Mouse (Mus musculus) embryonic stem cell, embryonic (primary cell): ENCODE measurements around the gene Smim4.

ENCODE experiments used
- CTCF ChIA-PET, 4 experiments: fragments of 300-600 bp in 2 of 4; fragments of 350-600 bp in 2 of 4; sonication (Branson Sonifier 250); formaldehyde crosslinking; loops; one replicate each; lab custom pipeline; 2022; ENCODE audit warnings: inconsistent platforms in 2 of 4; lab: Charles Lee
- POLR2A ChIA-PET, 4 experiments: fragments of 300-600 bp in 2 of 4; fragments of 350-600 bp in 2 of 4; sonication (Branson Sonifier 250); formaldehyde crosslinking; loops; one replicate each; lab custom pipeline; 2022; ENCODE audit warnings: antibody characterized with exemption in 4 of 4, inconsistent platforms in 1 of 4; lab: Charles Lee

Smim4 gene

DNA sequence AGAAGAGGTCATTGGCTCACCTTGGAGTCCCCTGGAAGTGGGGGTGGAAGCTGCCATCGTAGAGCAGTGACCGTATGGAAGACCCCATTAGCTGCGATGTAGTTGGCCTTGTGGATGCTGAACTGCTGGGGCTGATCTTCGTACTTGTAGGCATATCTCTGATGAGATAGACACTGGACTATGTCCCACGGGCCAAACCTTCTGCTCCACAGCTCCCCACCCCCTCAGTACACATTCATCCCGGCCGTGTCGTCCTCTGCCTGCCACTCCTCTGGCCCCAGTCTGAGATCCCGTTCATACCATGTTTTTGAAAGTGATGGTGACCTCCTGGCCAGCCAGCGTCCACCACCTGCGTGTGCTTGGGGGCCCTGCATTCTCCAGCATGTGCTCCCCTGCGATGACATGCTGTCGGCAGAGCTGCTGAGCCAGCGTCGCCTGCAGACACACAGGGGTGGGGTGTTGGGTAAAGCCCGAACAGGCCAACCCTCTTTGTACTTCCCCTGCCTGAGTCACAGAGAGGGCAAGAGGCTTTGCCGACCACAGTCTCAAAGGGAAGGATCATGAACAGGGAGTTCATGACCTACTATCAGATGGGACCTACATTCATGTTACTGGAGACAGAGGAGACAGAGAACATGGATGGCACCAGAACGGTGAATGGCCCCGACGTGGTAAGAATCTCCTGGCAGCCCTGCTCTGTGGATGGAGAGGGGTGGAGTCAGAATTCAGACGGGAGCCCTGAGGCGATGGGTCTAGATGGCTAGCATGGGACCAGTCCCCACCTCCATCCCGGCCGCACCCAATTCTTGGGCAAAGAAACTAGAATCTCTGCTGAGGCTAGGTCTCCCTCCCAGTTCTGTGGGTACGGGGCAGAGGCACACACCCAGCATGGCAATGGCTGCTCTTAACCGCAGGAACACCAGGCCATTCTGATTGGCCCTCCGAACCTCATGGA is 31.7 kb upstream of the Smim4 start:
- ChIA-PET POLR2A (interaction anchor here in 1 of 4 experiments (1.3 kb wide), 1 partner anchor 40 kb away, joined by 4 read pairs; no protein-coding TSS in a partner anchor), CTCF (no interaction called here)

GRCm38 (mm10) chr14:31145694-31146093 is 16.9 kb upstream of the Smim4 start:
- POLR2A ChIA-PET: interaction anchor here in 2 of 4 experiments (0.6 to 1.8 kb wide), 7 partner anchors 9 to 26 kb away, joined by 3 to 8 read pairs (median 3); partner anchors contain the start of genes Smim4 (in 1 of the 2) and Stab1 (in 1 of the 2)
- CTCF ChIA-PET: no interaction called here

- POLR2A ChIA-PET: interaction anchor here in 2 of 4 experiments (0.6 to 3.2 kb wide), 5 partner anchors 8 to 426 kb away, joined by 3 to 14 read pairs (median 3); partner anchors contain the start of gene Smim4 (in 1 of the 2)
These were observed 12.3 kb upstream of the Smim4 start for GRCm38 (mm10) chr14:31141011-31141410.

DNA sequence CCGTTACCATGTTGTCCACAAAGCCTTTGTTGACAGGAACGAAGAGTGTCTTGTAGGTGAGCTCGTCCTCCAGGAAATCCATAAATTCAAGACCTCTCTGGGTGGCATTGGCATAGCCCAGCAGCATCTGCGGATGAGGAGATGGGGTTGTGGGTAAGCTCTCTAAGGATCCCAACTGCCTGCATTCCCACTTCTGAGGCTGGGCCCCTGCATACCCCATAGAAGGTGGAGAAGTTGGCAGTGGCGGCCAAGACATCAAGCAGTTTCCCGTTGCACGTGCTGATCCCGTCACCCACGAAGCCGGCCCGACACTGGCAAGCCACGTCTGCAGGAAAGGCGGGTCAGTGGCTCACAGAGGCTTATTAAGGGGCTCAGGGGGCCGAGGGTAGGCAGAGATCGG is 11.4 kb upstream of the Smim4 start:
- CTCF ChIA-PET: interaction anchor here in 1 of 4 experiments (1.2 kb wide), 1 partner anchor 11 kb away, joined by 4 read pairs; the partner anchor contains the start of gene Smim4
- POLR2A ChIA-PET: interaction anchor here in 2 of 4 experiments (0.9 to 3.2 kb wide), 4 partner anchors 9 to 22 kb away, joined by 3 to 14 read pairs (median 5); partner anchors contain the start of gene Smim4 (in 1 of the 2)

More at GRCm38 (mm10) chr14:31141011-31141410, 12.3 kb upstream of the Smim4 start:
- CTCF ChIA-PET: no interaction called here

GRCm38 (mm10) chr14:31139666-31140065 is 10.9 kb upstream of the Smim4 start:
- POLR2A ChIA-PET: interaction anchor here in 2 of 4 experiments (0.6 to 3.2 kb wide), 9 partner anchors 9 to 116 kb away, joined by 3 to 14 read pairs (median 4); partner anchors contain the start of gene Smim4 (in 1 of the 2)
- CTCF ChIA-PET: interaction anchor here in 2 of 4 experiments (0.7 to 1.2 kb wide), 2 partner anchors 11 to 148 kb away, joined by 3 to 4 read pairs; partner anchors contain the start of gene Smim4 (in 1 of the 2)

DNA sequence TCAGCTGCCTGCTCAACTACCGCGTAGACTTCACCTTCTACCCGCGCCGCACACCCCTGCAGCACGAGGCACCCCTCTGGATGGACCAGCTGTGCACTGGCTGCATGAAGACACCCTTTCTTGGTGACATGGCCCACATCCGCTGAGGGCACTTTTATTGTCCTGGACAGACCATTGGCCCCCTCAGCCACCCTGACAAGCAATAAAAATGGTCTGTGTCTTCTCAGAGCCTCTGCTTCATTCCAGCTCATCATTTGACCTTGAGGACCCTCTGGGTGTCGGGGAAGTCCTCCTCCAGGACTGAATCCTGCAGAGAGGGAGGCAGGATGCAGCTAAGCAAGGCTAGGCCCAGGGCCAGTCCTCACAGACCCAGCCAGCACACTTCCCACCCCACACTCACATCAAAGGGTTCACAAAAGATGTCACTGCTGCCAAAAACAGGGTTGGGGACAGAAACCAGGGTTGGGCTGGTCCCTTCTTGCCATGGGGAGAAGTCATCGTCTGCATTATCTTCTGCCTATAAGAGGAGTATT is 10.2 kb upstream of the Smim4 start:
- ChIA-PET POLR2A (interaction anchor here in 3 of 4 experiments (0.6 to 3.2 kb wide), 10 partner anchors 10 to 116 kb away, joined by 3 to 14 read pairs (median 4); partner anchors contain the start of gene Smim4 (in 1 of the 3)), CTCF (interaction anchor here in 2 of 4 experiments (0.6 kb wide), 2 partner anchors 122 to 323 kb away, joined by 3 to 6 read pairs; no protein-coding TSS in a partner anchor)

GRCm38 (mm10) chr14:31138219-31138896 is 9.6 kb upstream of the Smim4 start:
- POLR2A ChIA-PET: interaction anchor here in 3 of 4 experiments (0.6 to 3.2 kb wide), 10 partner anchors 10 to 66 kb away, joined by 3 to 14 read pairs (median 4); partner anchors contain the start of genes Smim4 (in 1 of the 3) and Stab1 (in 1 of the 3)

DNA sequence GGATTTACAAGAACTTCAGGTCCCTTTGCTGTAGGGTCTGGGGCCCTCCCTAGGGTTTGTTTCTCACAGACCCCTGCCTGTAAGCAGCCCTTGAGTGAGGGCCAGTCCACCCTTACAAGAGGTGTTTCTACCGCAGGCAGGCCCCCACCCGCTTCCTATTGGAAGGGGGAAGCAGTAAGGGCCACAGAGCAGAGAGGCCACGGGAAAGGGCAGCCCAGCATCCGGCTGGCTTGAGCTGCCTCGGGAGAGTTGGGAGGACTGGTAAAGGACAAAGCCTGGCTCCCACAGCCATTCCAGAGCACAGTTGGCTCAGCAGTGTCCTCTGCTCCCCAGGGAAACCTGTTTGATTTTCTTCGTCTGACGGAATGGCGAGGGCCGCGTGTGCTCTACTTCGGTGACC is 9.0 kb upstream of the Smim4 start:
- ChIA-PET CTCF (interaction anchor here in 2 of 4 experiments (0.6 to 1.1 kb wide), 4 partner anchors 35 to 349 kb away, joined by 3 to 5 read pairs (median 4); no protein-coding TSS in a partner anchor), POLR2A (interaction anchor here in 3 of 4 experiments (0.6 to 3.2 kb wide), 8 partner anchors 10 to 1198 kb away, joined by 3 to 14 read pairs (median 4); partner anchors contain the start of genes Smim4 (in 1 of the 3) and Stab1 (in 1 of the 3))

More at GRCm38 (mm10) chr14:31138219-31138896, 9.6 kb upstream of the Smim4 start:
- CTCF ChIA-PET: interaction anchor here in 3 of 4 experiments (0.6 to 0.7 kb wide), 6 partner anchors 57 to 348 kb away, joined by 3 to 8 read pairs (median 4); no protein-coding TSS in a partner anchor

DNA sequence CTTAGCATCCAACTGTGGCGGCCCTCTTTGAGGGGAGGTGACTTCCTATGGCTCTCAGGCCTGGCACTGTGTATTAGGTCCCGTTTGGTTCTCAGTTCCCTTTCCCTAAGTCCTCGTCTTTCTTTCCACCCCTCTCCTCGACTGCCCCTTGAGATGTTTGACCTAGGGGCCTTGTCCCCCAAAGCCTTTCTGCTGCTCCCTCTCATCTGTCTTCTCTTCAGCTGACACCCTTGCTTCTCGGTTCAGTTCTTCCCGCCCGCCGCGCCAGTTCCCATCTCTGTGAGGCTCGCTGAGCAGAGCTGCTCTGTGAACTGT is 8.5 kb upstream of the Smim4 start:
- ChIA-PET POLR2A (interaction anchor here in 2 of 4 experiments (0.6 to 2.3 kb wide), 9 partner anchors 9 to 1197 kb away, joined by 3 to 7 read pairs (median 4); partner anchors contain the start of gene Stab1 (in 1 of the 2)), CTCF (interaction anchor here in 1 of 4 experiments (1.1 kb wide), 1 partner anchor 35 kb away, joined by 3 read pairs; no protein-coding TSS in a partner anchor)

GRCm38 (mm10) chr14:31136411-31137280 is 7.9 kb upstream of the Smim4 start:
- CTCF ChIA-PET: interaction anchor here in 1 of 4 experiments (1.1 kb wide), 1 partner anchor 36 kb away, joined by 3 read pairs; no protein-coding TSS in a partner anchor
- POLR2A ChIA-PET: interaction anchor here in 2 of 4 experiments (0.8 to 2.3 kb wide), 7 partner anchors 10 to 140 kb away, joined by 3 to 7 read pairs (median 4); partner anchors contain the start of gene Stab1 (in 1 of the 2)

GRCm38 (mm10) chr14:31135495-31136410 is 7.0 kb upstream of the Smim4 start:
- ChIA-PET CTCF (no interaction called here), POLR2A (interaction anchor here in 3 of 4 experiments (0.5 to 2.3 kb wide), 5 partner anchors 21 to 428 kb away, joined by 3 to 7 read pairs (median 4); no protein-coding TSS in a partner anchor)

GRCm38 (mm10) chr14:31134015-31135000 is 5.6 kb upstream of the Smim4 start:
- CTCF ChIA-PET: no interaction called here
- POLR2A ChIA-PET: interaction anchor here in 1 of 4 experiments (1.4 kb wide), 1 partner anchor 34 kb away, joined by 4 read pairs; the partner anchor contains the start of gene Stab1

- CTCF ChIA-PET: no interaction called here
- POLR2A ChIA-PET: interaction anchor here in 2 of 4 experiments (0.6 to 1.4 kb wide), 6 partner anchors 13 to 507 kb away, joined by 3 to 4 read pairs (median 3); partner anchors contain the start of genes Prkcd (in 1 of the 2) and Stab1 (in 1 of the 2)
These were observed 4.4 kb upstream of the Smim4 start for GRCm38 (mm10) chr14:31133023-31133665.
